ENCODE assay signal across 20 mouse cellular contexts in the genomic region with DNA sequence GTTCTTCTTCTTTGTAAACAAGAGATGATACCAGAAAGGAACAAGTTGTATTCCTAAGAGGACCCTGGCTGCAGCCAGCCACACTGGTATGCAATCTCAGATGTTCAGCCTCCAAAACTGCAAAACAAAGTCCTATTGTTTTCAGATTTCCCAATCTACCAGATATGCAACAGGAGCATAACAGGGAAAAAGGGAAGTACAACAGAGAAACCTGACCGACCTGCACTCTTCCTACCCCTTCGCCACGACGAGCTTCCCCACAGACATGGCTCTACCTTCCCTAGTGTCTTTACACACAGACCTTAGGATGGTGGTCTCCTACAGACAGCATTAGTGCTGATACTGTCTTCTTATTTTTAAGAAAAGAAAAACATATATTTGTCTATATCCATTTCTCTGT.
DNase-seq lines count a peak whose midpoint lies in the region; ATAC-seq and TF ChIP-seq lines count a peak whose summit lies in the region.
"Had no signal": no experiment of that assay in that cellular context is flagged by ENCODE, and none has a peak within 500 bp of the region (broad histone marks: within the 10 kb centered on the region; RNA-seq: fewer than 3 reads in every experiment).

No protein-coding gene starts in this region.

- TF ChIP-seq CTCF in kidney, adult 2 months (conservative IDR thresholded peaks at IDR 0.05; ENCODE audit: insufficient read depth, insufficient read length, low read depth, low read length): no peak

- ATAC-seq in lung, embryonic 16.5 days (ENCODE audit: low read depth): no peak
- ATAC-seq in intestine, embryonic 15.5 days: no peak
- ATAC-seq: forebrain, embryonic 15.5 days had no signal

- DNase-seq in kidney, adult 2 months: no peak
- no peak for DNase-seq in kidney, adult 9 months
- no peak for DNase-seq in lung, adult 18-20 months
- peak; percentile 23 for DNase-seq in testis, postnatal 14 days (ENCODE audit: low spot score)
- DNase-seq in layer of hippocampus, adult 9-10 months (ENCODE audit: low spot score): no peak
- DNase-seq: adrenal gland, postnatal 14 days; cerebellum, adult 9-11 months; gastrocnemius, postnatal 36 days; heart, postnatal 4 days; kidney, postnatal 14 days; retina, postnatal 1 day; right cerebral cortex, postnatal 4 days had no signal

- H3K4me3 ChIP-seq in kidney, adult 2 months (ENCODE audit: insufficient read depth, low read depth, low read length): no peak overlapping the region
- H3K4me3 ChIP-seq in lung, embryonic 16.5 days (ENCODE audit: low read length): no peak overlapping the region
- no peak overlapping the region for H3K4me3 ChIP-seq in intestine, embryonic 15.5 days (replicated peaks)
- H3K4me3 ChIP-seq: forebrain, embryonic 15.5 days; heart, embryonic 13.5 days; hindbrain, embryonic 15.5 days had no signal

- no peak for TF ChIP-seq POLR2A in kidney, adult 2 months (IDR thresholded peaks at IDR 0.05; ENCODE audit: low read depth, low read length)

- H3K4me1 ChIP-seq in kidney, adult 2 months (ENCODE audit: control insufficient read depth, insufficient read depth, low read length): peaks cover 3% of the 10 kb centered on the region; the same call in 1 of the 2 replicates
- peaks cover 51% of the 10 kb centered on the region for H3K4me1 ChIP-seq in lung, embryonic 16.5 days (replicated peaks; ENCODE audit: control insufficient read depth, insufficient read depth, low read length)
- H3K4me1 ChIP-seq in intestine, embryonic 15.5 days (replicated peaks): peaks cover 27% of the 10 kb centered on the region

- H3K9me3 ChIP-seq in lung, embryonic 16.5 days (ENCODE audit: control insufficient read depth, low read length): no peaks in the 10 kb centered on the region
- H3K9me3 ChIP-seq in intestine, embryonic 15.5 days: no peaks in the 10 kb centered on the region
- H3K9me3 ChIP-seq: forebrain, embryonic 15.5 days; heart, embryonic 13.5 days; hindbrain, embryonic 15.5 days had no signal

- H3K27me3 ChIP-seq in kidney, adult 2 months (replicated peaks; ENCODE audit: control insufficient read depth, insufficient read depth, low read length): no peaks in the 10 kb centered on the region
- H3K27me3 ChIP-seq in lung, embryonic 16.5 days (ENCODE audit: control insufficient read depth, insufficient read depth, low read depth, low read length): no peaks in the 10 kb centered on the region
- H3K27me3 ChIP-seq in intestine, embryonic 15.5 days (replicated peaks): no peaks in the 10 kb centered on the region
- H3K27me3 ChIP-seq: CH12.LX; forebrain, embryonic 15.5 days; heart, embryonic 13.5 days; hindbrain, embryonic 15.5 days had no signal

- no peaks in the 10 kb centered on the region for H3K36me3 ChIP-seq in kidney, adult 2 months (ENCODE audit: control insufficient read depth, insufficient read depth, low read length)
- no peaks in the 10 kb centered on the region for H3K36me3 ChIP-seq in lung, embryonic 16.5 days (ENCODE audit: control insufficient read depth, insufficient read depth, low read length)
- no peaks in the 10 kb centered on the region for H3K36me3 ChIP-seq in intestine, embryonic 15.5 days
- H3K36me3 ChIP-seq: forebrain, embryonic 15.5 days; heart, embryonic 13.5 days; hindbrain, embryonic 15.5 days had no signal

- H3K9ac ChIP-seq in lung, embryonic 16.5 days (ENCODE audit: low read length): no peak overlapping the region
- H3K9ac ChIP-seq in intestine, embryonic 15.5 days: no peak overlapping the region
- H3K9ac ChIP-seq: forebrain, embryonic 15.5 days; heart, embryonic 13.5 days; hindbrain, embryonic 15.5 days had no signal

- peak overlapping the region; percentile 33; the same call in 1 of the 2 replicates for H3K27ac ChIP-seq in kidney, adult 2 months (ENCODE audit: insufficient read depth, low read depth, low read length)
- peak overlapping the region; percentile 60 for H3K27ac ChIP-seq in lung, embryonic 16.5 days (ENCODE audit: low read length)
- H3K27ac ChIP-seq in intestine, embryonic 15.5 days: 0 out of 2 replicates have a peak overlapping the region, but pooled peaks have one; percentile 2
- H3K27ac ChIP-seq: forebrain, embryonic 15.5 days; hindbrain, embryonic 15.5 days; macrophage had no signal

- WGBS in kidney, adult 2 months: 78% methylated on average over 4 of the region's 4 CpGs
- 40% methylated on average over 4 of the region's 4 CpGs for WGBS in lung, embryonic 16.5 days
- 72% methylated on average over 4 of the region's 4 CpGs for WGBS in intestine, embryonic 15.5 days

- H3K4me2 ChIP-seq in lung, embryonic 16.5 days (ENCODE audit: low read depth, low read length): no peak overlapping the region
- H3K4me2 ChIP-seq in intestine, embryonic 15.5 days (replicated peaks): no peak overlapping the region
- H3K4me2 ChIP-seq: forebrain, embryonic 15.5 days; heart, embryonic 13.5 days; hindbrain, embryonic 15.5 days; midbrain, embryonic 11.5 days had no signal

Comparison
In these comparisons a context has a peak if more than half of its experiments do, and no peak if none do; other contexts are left out.
1. H3K27ac ChIP-seq: peak in every context shown above with its lines; median percentile 60 in lung, embryonic 16.5 days; 33 in kidney, adult 2 months; 2 in intestine, embryonic 15.5 days.